Mouse (Mus musculus) midbrain, postnatal 0 days (tissue): ENCODE measurements around the gene Acsl3. TPM values are rescaled to one million over a fixed set of nuclear protein-coding genes. Genes with fewer than 3 reads are reported as not detected.
A peak's percentile ranks its signal among the peaks of the same experiment; 100 is the strongest.

Experiments
- ATAC-seq: fragments of 200-750 bp; cut with Nextera tagmentation; 2 replicates; pipeline ENCODE4 v1.8.0; 2017; ENCODE audit warnings: moderate number of reproducible peaks, mild to moderate bottlenecking, moderate TSS enrichment, moderate library complexity; ENCODE audit not compliant: low FRiP score
- DNase-seq: peaks from one replicate; pipeline ENCODE4 v3.0.0-alpha.2; 2015; ENCODE audit warnings: low spot score
- H3K27ac ChIP-seq: fragments of 300-500 bp; sonication (generic); 2 replicates; pipeline ENCODE4 v1.5.1; 2014; ENCODE audit warnings: low read depth, mild to moderate bottlenecking, low read length, mixed read lengths
- H3K27me3 ChIP-seq: fragments of 300-500 bp; sonication (generic); 2 replicates; pipeline ENCODE4 v1.6.1; 2014; ENCODE audit warnings: low read length, control low read depth, mixed read lengths; ENCODE audit not compliant: insufficient read depth
- H3K36me3 ChIP-seq: fragments of 300-500 bp; sonication (generic); 2 replicates; pipeline ENCODE4 v1.6.1; 2014; ENCODE audit warnings: low read length, control low read depth, mixed read lengths; ENCODE audit not compliant: insufficient read depth
- H3K4me1 ChIP-seq: fragments of 300-500 bp; sonication (generic); 2 replicates; pipeline ENCODE4 v1.6.1; 2014; ENCODE audit warnings: mild to moderate bottlenecking, control low read depth, antibody characterized with exemption, low read length, mixed read lengths; ENCODE audit not compliant: insufficient read depth
- H3K4me2 ChIP-seq: fragments of 300-500 bp; sonication (generic); 2 replicates; pipeline ENCODE4 v1.6.1; 2014; ENCODE audit warnings: low read depth, mild to moderate bottlenecking, low read length, mixed read lengths; ENCODE audit not compliant: poor library complexity, severe bottlenecking
- H3K4me3 ChIP-seq: fragments of 300-500 bp; sonication (generic); 2 replicates; pipeline ENCODE4 v1.5.1; 2014; ENCODE audit warnings: low read depth, mild to moderate bottlenecking, low read length, moderate library complexity
- H3K9ac ChIP-seq: fragments of 300-500 bp; sonication (generic); replicated peaks from 2 replicates; pipeline ENCODE4 v1.6.1; 2014; ENCODE audit warnings: mild to moderate bottlenecking, low read length, moderate library complexity, mixed read lengths; ENCODE audit not compliant: poor library complexity, severe bottlenecking
- H3K9me3 ChIP-seq: fragments of 300-500 bp; sonication (generic); 2 replicates; pipeline ENCODE4 v1.6.1; 2016; ENCODE audit warnings: low read length, control low read depth
- CTCF ChIP-seq: IDR thresholded peaks from 2 replicates; pipeline ENCODE4 v1.5.1; 2016; ENCODE audit warnings: antibody characterized with exemption, mild to moderate bottlenecking
- WGBS: fragments of 180-500 bp; shearing (Covaris S2); extraction: QIAGEN DNeasy Blood & Tissue Kit; methylation state at CpG from one replicate; pipeline ENCODE4 v1.1.7; 2014; 5-methylcytosine and 5-hydroxymethylcytosine counted together
- polyA plus RNA-seq: library from polyadenylated mRNA; unstranded; fragments of >200 nt; fragmentation: Nextera tagmentation; extraction: Ambion mirVana; gene quantifications from 2 replicates; pipeline ENCODE4 v1.2.1, GENCODE M21; 2015
- total RNA-seq: library from RNA; depleted of rRNA; stranded (reverse); fragments of >200 nt; gene quantifications from 2 replicates; pipeline ENCODE4 v1.2.3, GENCODE M21; 2014; rRNA removed

Acsl3 gene
- 104 and 108 TPM in 2 replicates for total RNA-seq
- polyA plus RNA-seq = 87.5 and 89.2 TPM in 2 replicates

DNA sequence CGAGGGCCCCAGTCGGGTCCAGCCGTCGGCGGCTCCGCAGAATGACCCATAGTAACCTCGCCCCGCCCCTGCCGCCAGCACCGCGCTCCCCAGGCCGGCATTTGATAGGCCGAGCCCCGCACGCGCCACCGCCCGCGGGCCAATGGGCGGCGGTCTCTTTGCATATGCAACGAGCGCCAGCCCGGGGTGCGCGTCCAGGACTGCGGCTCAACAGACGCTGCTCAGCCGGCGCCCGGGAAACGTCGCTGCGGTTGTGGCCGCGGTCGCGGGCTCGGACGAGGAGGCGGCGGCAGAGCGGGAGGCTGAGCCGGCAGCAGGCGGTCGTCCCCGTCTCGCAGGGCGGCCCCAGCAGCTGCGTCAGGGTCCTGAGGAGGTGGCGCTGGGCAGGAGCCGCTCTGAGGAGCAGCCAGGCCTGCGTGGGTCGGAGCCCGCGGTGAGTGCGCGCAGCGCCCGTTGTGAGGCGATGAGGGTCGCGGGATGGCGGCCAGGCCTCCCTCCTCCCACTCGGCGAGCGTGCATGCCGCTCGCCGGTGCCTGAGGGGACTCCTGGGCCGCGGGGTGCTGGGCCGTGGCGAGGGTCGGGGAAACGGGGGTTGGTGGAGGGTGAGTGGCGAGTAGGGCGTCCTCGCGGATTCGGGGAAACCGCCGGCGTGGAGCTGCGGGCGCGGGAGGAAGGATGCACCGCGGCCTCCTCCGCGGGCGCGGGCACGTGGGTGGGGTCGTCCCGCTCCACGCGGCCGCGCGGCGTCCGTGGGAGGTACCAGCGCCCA lies at the start of gene Acsl3, which contains the start of gene Utp14b:
Acsl3 (plus strand) TSS at position 155 of the 770 bp plus-strand sequence.
Utp14b (plus strand) TSS at position 368 of the 770 bp plus-strand sequence.
- no peak for TF ChIP-seq CTCF
- Histone ChIP-seq H3K4me2 (peak within 1 kb of the TSS; percentile 77), H3K9ac (peak within 1 kb of the TSS; percentile 93), H3K4me1 (peaks cover 12% of the 10 kb centered on the region; the same call in 1 of the 2 replicates), H3K9me3 (no peaks in the 10 kb centered on the region), H3K36me3 (no peaks in the 10 kb centered on the region), H3K4me3 (peak within 1 kb of the TSS; percentile 98), H3K27ac (peak within 1 kb of the TSS; percentile 96), H3K27me3 (no peaks in the 10 kb centered on the region)
- DNase-seq (peak; percentile 98), ATAC-seq (peak; percentile 99)
- WGBS = under 1% methylated on average over 90 of the region's 104 CpGs

DNA sequence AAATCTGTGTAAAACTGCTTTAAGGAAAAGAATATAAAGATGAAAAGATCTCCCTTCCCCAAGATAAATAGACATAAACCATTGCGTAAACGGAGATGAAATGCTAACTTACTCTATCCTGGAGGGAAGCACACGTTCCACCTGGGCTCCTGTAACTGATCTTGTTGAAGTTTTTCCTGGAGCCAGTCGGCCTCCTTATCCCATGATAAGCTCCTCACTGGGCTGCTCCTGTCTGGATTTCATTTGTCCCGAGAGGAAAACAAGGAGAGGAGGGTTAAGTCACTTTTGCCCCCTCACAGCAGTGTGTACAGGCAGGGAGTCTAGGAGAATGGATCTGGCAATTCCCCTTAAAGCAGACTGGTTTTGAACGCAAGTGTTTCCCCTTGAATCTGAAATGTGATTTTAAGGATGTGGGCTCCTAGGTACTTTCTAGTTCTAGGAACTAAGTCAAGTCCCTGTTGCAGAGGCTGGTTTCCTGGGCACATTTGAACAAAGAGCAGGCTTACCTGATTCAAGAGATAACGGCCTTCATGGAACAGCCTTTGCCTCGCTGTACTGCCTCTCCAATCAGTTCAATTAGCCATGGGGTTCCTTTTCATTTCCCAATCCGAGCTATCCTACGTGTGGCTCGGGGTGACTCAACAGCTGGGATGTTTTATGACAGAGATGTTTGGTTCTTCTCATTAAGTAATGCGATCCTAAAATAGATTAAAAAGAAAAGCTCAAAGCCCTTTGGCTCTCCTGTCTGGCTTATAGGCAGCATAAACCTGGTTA lies 48.3 kb upstream of the Acsl3 start:
- Histone ChIP-seq H3K9ac (no peak overlapping the region), H3K4me1 (no peaks in the 10 kb centered on the region), H3K9me3 (no peaks in the 10 kb centered on the region), H3K27ac (no peak overlapping the region), H3K36me3 (no peaks in the 10 kb centered on the region), H3K4me3 (no peak overlapping the region), H3K4me2 (no peak overlapping the region), H3K27me3 (no peaks in the 10 kb centered on the region)
- 40% methylated on average over 12 of the region's 12 CpGs for WGBS
- ATAC-seq = no peak
- DNase-seq = no peak
- TF ChIP-seq CTCF = no peak

DNA sequence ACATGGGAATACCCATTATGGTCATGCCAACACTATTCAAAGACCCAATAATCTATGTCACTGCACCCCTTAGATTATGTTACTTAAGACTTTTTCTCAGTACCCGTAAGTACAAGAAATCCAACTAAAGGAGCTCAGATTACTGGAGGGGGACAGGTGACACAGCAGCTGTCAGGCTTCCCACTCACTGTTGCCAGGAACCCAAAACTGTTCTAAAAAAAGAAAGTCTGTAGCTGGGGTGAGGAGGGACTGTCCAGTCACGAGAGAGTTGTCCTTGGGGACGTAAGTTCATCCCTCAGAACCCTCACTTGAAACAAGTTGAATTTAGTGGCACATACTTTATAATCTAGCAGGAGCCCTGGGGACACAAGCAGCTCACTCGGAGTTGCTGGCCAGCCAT lies 46.6 kb upstream of the Acsl3 start:
- Histone ChIP-seq H3K4me3 (no peak overlapping the region), H3K9me3 (no peaks in the 10 kb centered on the region), H3K36me3 (no peaks in the 10 kb centered on the region), H3K27me3 (no peaks in the 10 kb centered on the region), H3K9ac (no peak overlapping the region), H3K4me2 (no peak overlapping the region), H3K27ac (no peak overlapping the region), H3K4me1 (no peaks in the 10 kb centered on the region)
- TF ChIP-seq CTCF = no peak
- 78% methylated on average over 4 of the region's 4 CpGs for WGBS
- no peak for ATAC-seq
- no peak for DNase-seq

DNA sequence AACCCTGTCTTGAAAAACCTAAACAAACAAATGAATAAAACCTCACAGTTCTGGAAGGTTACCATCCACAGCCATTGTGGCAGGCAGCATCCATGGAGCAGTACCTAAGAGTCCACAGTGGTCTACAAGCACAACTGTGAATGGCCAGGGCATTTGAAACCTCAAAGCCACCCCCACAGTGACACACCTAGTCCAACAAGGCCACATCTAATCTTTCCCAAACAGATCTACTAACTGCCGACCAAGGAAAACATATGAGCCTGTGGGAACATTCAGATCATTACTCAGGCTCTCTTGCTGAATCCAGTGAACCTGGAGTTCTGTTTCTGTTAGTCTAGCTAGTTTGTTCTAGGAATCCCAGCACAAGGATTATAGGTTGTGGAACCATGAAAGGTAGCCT lies 44.7 kb upstream of the Acsl3 start:
- ATAC-seq (no peak), DNase-seq (no peak)
- no peaks in the 10 kb centered on the region for H3K9me3 ChIP-seq
- no peak overlapping the region for H3K27ac ChIP-seq
- H3K4me3 ChIP-seq = no peak overlapping the region
- H3K9ac ChIP-seq = no peak overlapping the region
- H3K27me3 ChIP-seq = no peaks in the 10 kb centered on the region
- H3K4me1 ChIP-seq = no peaks in the 10 kb centered on the region
- 93% methylated on average over 1 of the region's 1 CpGs for WGBS
- no peaks in the 10 kb centered on the region for H3K36me3 ChIP-seq
- no peak for TF ChIP-seq CTCF
- H3K4me2 ChIP-seq = no peak overlapping the region

DNA sequence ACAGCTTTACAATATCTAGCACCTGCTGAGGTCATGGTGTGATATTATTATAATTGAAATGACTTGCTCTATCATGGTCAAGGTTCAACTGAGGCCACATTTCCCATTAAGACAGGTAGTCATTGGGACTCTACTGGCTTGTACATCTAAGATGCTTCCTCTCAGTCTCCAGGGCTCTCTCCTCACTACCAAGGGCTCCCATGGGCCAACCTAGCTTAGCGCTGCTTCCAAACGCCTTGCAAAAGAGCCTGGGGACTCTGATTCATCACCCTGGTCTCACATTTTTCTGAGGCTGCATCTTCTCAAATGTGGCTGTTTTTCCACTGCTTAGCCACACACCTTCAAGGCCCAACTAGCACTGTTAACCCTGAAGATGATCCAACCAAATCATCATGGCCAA lies 33.3 kb upstream of the Acsl3 start:
- no peak for ATAC-seq
- TF ChIP-seq CTCF = no peak
- H3K27me3 ChIP-seq = no peaks in the 10 kb centered on the region

DNA sequence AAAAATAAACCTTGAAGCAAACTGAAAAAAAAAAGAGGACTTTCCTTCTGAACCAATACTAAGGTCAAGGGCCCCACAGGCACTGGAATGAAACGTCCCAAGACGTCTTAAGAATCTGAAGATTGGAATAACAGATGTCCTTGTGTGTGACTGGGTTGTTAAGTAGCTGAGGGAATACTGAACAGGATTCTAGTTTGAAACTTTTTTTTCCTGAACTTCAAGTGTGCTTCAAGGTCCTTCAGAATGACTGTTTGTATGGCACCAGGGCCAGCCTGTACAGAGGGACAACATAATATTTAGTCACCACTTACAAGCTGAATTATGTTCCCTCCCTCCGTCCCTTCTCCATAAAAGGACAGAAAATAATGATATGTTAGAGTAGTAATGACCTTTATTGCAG lies 23.1 kb upstream of the Acsl3 start:
- Histone ChIP-seq H3K4me2 (no peak overlapping the region), H3K27ac (no peak overlapping the region), H3K9me3 (no peaks in the 10 kb centered on the region), H3K9ac (no peak overlapping the region), H3K4me1 (no peaks in the 10 kb centered on the region), H3K4me3 (no peak overlapping the region), H3K36me3 (no peaks in the 10 kb centered on the region), H3K27me3 (no peaks in the 10 kb centered on the region)
- WGBS = 57% methylated on average over 3 of the region's 3 CpGs
- no peak for DNase-seq
- no peak for TF ChIP-seq CTCF
- no peak for ATAC-seq

More for the DNA sequence above, 33.3 kb upstream of the Acsl3 start:
- 90% methylated on average over 2 of the region's 2 CpGs for WGBS
- no peak overlapping the region for H3K27ac ChIP-seq
- no peak overlapping the region for H3K4me2 ChIP-seq
- DNase-seq = no peak
- H3K36me3 ChIP-seq = no peaks in the 10 kb centered on the region
- no peak overlapping the region for H3K4me3 ChIP-seq
- H3K9ac ChIP-seq = no peak overlapping the region
- no peaks in the 10 kb centered on the region for H3K4me1 ChIP-seq
- H3K9me3 ChIP-seq = no peaks in the 10 kb centered on the region
